Mouse (Mus musculus) kidney, adult 2 months (tissue): Measurements from ENCODE around the gene Ccl20.

ENCODE experiments used
- CTCF ChIP-seq: fragments of 200-500 bp; conservative IDR thresholded peaks from 2 replicates; pipeline ENCODE4 v1.5.1; 2011; ENCODE audit warnings: low read depth, mild to moderate bottlenecking, control low read depth, low read length, moderate library complexity, mixed read lengths; ENCODE audit not compliant: insufficient read depth, insufficient read length
- POLR2A ChIP-seq: fragments of 200-500 bp; IDR thresholded peaks from one replicate; pipeline ENCODE4 v1.6.1; 2011; ENCODE audit warnings: low read depth, low read length, control low read depth

DNA sequence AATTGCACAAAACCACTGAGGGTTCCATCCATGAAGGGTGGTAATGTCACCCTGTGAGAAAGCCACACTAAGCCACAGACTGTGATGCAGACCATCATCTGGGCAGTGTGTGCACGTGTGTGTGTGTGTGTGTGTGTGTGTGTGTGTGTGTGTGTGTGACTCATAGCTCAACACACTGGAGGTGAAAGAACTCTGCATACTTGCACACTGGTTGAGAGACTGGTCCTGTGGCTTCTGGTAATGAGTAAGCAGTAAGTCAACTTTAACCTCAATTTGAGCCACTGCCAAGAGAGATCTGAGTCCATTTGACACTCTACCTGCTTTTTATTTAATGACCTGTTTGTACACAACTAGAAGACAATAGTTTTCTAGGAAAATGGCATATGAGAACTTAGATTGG lies 40.3 kb downstream of the Ccl20 start:
- no peak for TF ChIP-seq POLR2A
- no peak for TF ChIP-seq CTCF
